18 mouse cellular contexts compared by ENCODE assay signal in the genomic region with DNA sequence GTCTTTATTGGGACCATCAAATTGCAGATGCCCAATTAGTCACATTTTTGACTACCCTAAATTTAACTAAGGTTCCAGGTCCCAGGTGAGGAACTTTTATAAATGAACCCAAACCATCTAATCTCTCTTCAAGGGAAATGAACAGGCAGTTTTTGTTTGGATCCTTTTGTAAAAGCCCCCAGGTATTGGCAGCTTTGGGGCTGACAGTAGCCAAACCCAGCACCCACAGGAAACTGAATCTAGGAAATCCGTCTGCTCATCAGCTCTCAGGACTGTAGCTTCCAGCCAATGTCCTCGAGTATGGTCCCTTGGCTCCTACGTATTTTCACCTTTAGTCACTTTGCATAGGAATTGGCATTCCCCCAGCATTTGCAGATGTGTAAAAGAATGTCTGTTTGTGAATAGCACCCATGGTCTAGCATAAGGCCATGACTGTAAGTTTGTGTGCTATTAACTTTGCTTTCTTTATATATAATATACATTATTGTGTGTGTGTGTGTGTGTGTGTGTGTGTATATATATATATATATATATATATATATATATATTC. TPM values are rescaled to one million over a fixed set of nuclear protein-coding genes. Genes with fewer than 3 reads are reported as not detected.
"Had no signal": no experiment of that assay in that cellular context is flagged by ENCODE, and none has a peak within 500 bp of the region (broad histone marks: within the 10 kb centered on the region; RNA-seq: fewer than 3 reads in every experiment).

No protein-coding gene starts in this region.

- H3K4me1 ChIP-seq: midbrain, embryonic 10.5 days; neural tube, embryonic 13.5 days; neural tube, embryonic 15.5 days had no signal

- DNase-seq: lung, adult 18-20 months; lung, embryonic 14.5 days; lung, postnatal 10 days; lung, postnatal 4 days; midbrain, embryonic 14.5 days; retina, postnatal 1 day; right cerebral cortex, adult 18-20 months; right cerebral cortex, postnatal 25 days; right cerebral cortex, postnatal 4 days; spleen, adult 18-20 months; thymus, adult 18-20 months; thymus, postnatal 14 days; thymus, postnatal 36 days had no signal

- ATAC-seq: midbrain, embryonic 16.5 days had no signal

- H3K9ac ChIP-seq: lung, embryonic 14.5 days; neural tube, embryonic 13.5 days; neural tube, embryonic 15.5 days had no signal

- H3K9me3 ChIP-seq: midbrain, embryonic 10.5 days; neural tube, embryonic 13.5 days; neural tube, embryonic 15.5 days had no signal

- H3K36me3 ChIP-seq: midbrain, embryonic 10.5 days; neural tube, embryonic 13.5 days; neural tube, embryonic 15.5 days had no signal

- H3K4me3 ChIP-seq: midbrain, embryonic 10.5 days; myocyte; neural tube, embryonic 13.5 days; neural tube, embryonic 15.5 days had no signal

- H3K4me2 ChIP-seq: lung, embryonic 14.5 days; neural tube, embryonic 13.5 days; neural tube, embryonic 15.5 days had no signal

- H3K27me3 ChIP-seq: neural tube, embryonic 13.5 days; neural tube, embryonic 15.5 days had no signal

- H3K27ac ChIP-seq: midbrain, embryonic 10.5 days; neural tube, embryonic 13.5 days; neural tube, embryonic 15.5 days had no signal

RNA-seq across cellular contexts. Expression of a gene that starts 47.4 kb away (rescaled TPM):
- polyA plus RNA-seq: myocyte had no signal
